Mouse (Mus musculus) left cerebral cortex, postnatal 10 days (tissue): ENCODE results near the gene Nfe2l3. TPM values are rescaled to one million over a fixed set of nuclear protein-coding genes. Genes with fewer than 3 reads are reported as not detected.
A peak's percentile ranks its signal among the peaks of the same experiment; 100 is the strongest.
"Not testable (repeated sequence)": the region's sequence is repeated elsewhere in the genome, so short reads cannot be mapped to it uniquely, and the experiment has no call there.

Experiments
- DNase-seq, 2 experiments: peaks; one replicate each; pipeline ENCODE4 v3.0.0; 2021 to 2022; ENCODE audit warnings: low spot score in 2 of 2, mixed read lengths in 1 of 2; ENCODE audit errors: extremely low spot score in 1 of 2
- intact Hi-C: fragments of 180-260 bp; cut with DNase I; formaldehyde crosslinking; loops from one replicate; pipeline ENCODE4 v1.15.1; 2025
- total RNA-seq, 2 experiments: library from RNA; stranded (reverse); gene quantifications; 2 replicates each; pipeline ENCODE4 v1.2.3; 2021

Nfe2l3 gene
- 1 to 10 TPM; 4.4 to 6.9 TPM for total RNA-seq

DNA sequence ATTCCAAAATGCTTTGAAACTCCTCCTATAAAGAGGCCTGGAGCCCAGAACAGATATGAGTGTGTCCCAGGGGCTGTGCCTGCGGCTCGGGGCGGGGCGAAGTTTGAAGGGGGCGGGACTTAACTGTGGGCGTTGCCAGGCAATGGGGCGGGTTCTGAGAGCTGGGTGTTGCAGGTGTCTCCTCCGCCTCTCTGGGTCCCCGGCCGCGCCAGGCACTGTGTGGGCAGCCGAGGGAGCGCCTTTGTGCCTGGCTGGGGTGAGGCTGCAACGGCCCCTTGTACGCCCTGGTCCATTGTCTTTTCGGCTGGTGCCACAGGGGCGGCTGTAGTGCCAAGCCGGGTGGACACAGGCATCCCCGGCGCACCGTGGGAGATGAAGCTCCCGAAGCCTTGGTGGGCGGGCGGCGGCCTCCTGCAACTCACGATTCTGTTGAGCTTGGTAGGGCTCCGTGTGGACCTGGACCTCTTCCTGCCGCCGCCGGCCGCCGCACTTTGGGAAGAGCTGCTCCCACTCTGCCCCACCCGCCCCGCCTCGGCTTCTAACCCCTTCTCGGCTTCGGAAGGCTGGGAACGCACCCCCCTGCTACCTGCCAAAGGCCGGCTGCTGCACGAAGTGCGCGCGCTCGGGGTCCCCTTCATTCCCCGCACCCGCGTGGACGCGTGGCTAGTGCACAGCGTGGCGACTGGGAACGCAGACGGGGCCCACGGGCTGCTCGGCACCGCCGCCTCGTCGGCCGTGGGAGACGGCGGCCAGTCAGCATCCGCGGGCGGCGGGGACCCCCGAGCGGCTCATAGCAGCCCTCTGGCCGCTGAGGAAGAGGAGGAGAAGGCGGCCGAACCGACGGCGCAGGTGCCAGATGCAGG, at the start of gene Nfe2l3:
Gene Nfe2l3 (plus strand): TSS at position 136 of the 863 bp plus-strand sequence.
- intact Hi-C loops: no loop called here
- peak in 1 of 2 experiments; percentile 51 for DNase-seq

- DNase-seq: peak; percentile 86 to 91
- intact Hi-C loops: loop anchor here (5.0 kb wide), 2 partner anchors 83 to 473 kb away; partner anchors contain the start of gene Hnrnpa2b1
Measured at GRCm38 (mm10) chr6:51383769-51384755, 48.4 kb upstream of the Nfe2l3 start.

DNA sequence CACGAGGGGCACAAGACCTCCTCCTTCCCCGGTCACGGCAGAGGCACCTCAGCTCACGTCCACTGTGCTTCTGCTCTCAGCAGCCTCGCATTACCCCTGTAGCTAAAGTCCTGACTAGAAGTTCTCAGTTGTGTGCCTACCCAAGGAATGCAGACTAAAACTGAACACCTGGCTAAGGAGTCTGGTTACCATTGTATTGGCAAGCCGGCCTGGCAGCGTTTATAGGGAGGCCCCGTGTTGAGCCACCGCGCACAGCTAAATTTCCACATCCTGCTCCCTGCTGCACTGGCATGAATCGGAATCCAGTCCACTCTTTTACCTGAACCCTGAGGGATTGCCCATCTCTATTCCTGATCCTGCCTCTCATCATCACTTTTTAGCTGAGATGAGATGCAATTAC, 42.0 kb upstream of the Nfe2l3 start:
- DNase-seq: no peak
- intact Hi-C loops: no loop called here

- intact Hi-C loops: no loop called here
- DNase-seq: no peak
Measured at GRCm38 (mm10) chr6:51391816-51392490, 40.5 kb upstream of the Nfe2l3 start.

DNA sequence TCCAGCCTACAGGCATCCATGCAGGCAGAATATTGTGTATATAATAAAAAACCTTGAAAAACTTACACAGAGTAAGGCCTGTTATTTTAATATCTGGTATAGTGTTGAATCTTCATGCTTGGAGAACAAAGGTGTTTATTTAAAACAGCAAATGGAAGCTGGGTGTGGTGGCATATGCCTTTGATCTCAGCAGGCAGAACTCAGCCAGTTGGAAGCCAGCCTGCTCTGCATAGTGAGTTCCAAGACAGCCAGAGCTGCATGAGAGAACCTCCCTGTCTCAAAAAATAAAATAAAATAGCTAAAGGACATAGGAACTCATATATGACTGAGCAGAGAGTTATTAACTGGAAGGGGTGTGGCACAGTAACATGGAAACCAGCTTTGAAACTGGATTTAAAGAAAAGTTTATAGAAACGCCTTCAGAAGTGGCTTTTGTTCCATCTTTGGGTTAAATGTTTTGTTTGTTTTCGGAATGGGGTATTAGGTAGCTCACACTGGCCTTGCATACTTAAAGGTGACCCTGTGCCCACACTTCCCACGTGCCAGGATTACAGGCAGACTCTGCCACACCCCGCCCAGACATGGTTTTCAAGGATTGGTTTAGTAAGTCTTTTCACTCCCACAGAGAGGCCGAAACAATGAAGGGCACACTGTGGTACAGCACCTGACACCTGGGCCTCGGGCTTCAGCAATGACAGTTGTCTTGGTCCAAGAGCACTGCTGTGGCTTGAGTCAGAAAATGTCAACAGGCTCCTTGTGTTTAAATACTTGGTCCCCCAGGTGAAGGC, 38.9 kb upstream of the Nfe2l3 start:
- intact Hi-C loops: no loop called here
- peak in 1 of 2 experiments; percentile 65 for DNase-seq

GRCm38 (mm10) chr6:51394367-51394766, 38.1 kb upstream of the Nfe2l3 start:
- DNase-seq, intact Hi-C loops: not testable (repeated sequence)

GRCm38 (mm10) chr6:51394963-51395362, 37.5 kb upstream of the Nfe2l3 start:
- intact Hi-C loops, DNase-seq: not testable (repeated sequence)

DNA sequence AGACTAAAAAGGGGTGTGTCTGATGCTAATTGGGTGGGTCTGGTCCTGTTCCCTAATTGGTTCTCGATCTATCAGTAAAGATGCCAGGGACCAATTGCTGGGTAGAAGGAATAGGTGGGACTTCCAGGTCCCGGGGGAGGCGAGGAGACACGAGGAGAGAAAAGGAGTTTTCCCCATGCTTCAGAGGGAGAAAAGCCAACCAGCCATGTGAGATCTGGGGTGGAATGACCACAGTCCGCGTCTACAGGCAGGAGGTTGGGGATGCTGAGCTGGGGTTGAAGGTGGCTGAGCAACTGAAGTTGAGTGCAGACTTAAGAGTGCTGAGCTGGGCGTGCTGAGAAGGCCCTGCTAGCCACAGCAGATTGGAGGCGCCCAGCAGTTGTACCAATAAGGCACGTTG, 37.0 kb upstream of the Nfe2l3 start:
- DNase-seq: no peak
- intact Hi-C loops: no loop called here

DNA sequence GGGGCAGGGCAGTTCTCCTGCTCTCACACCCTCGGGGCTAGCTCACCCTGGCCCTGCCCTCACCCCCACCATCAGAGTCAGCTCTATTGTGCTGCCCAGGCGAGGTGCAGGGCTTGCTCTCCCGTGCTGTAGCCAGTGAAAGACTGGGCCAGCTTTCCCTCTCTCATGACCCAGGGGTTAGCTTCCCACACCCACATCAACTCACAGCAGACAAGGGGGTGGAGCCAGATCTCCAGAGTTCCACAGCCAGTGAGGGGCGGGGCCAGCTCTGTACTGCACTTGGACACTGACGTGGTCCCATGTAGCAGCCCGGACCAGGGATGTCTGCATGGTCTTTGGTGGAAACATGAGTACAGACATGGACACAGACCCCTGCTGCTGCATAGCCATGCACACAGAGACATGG, 33.4 kb upstream of the Nfe2l3 start:
- DNase-seq: peak in 1 of 2 experiments; percentile 71
- intact Hi-C loops: no loop called here

DNA sequence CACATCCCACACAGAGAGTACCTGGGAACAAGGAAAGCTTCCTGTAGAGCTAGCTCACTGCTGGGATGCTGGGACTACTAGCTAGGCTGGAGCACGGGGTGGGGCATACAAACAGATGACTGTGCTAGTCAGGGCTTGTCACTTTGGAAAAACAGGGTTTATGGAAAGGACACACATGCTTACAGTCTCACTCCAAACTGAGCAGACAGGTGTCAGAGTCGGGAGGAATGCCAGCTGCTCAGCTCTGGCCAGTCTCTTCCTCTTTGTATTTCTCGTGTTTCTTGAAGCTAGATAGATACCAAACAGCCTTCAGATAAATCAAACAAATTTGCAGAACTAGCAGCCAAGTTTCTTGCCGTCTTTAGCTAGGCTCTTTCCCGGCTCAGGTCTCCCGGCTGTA, 31.2 kb upstream of the Nfe2l3 start:
- intact Hi-C loops: no loop called here

GRCm38 (mm10) chr6:51403598-51403997, 28.9 kb upstream of the Nfe2l3 start:
- intact Hi-C loops: no loop called here
- no peak for DNase-seq

More for the DNA sequence above, 31.2 kb upstream of the Nfe2l3 start:
- no peak for DNase-seq

GRCm38 (mm10) chr6:51404502-51404901, 28.0 kb upstream of the Nfe2l3 start:
- intact Hi-C loops: no loop called here
- no peak for DNase-seq

DNA sequence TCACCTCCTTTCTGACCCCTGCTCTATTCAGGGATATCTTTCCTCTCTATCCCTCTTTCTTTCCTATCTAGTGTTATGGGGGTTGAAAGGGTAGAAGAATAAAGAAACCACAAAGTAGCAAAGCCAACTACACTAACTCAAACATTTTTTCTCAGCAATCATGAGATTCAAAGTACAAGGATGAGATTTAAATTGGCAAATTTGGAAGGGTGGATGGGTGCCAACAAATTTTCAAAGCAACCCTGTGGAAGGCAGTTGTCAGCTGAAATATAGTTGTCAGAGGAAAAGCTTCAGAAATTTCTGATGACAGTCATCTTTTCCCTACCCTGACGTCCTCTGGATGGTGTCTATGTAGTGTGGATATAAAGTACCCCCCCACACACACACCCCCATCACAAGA, 16.0 kb upstream of the Nfe2l3 start:
- intact Hi-C loops: no loop called here
- peak in 1 of 2 experiments; percentile 33 for DNase-seq

DNA sequence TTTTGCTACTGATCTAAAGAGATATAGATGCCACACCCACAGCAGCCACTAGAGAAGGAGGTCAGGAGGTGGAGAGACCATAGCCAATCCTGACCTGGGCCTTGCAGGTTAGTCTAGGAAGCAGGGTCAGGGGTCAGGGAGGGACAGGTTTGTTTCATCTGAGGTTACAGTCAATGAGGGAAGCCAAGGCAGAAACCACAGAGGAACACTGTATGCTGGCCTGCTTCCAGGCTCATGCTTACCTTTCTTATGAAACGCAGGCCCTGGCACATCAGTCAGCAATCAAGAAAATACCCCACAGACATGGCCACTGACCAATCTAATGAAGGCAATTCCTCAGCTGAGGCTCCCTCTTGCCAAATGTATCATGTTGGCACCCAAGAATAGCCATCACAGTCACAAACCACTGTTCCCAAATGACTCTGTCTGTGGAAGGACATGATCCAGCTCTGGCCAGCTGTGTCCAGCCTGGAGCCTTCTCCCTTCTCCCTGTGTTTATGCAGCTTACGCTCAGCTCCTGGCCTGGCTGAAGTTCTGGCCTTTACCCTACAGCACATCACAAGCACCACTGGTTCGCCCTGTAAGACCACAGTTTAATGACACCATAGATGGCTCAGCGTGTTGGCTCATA, 15.0 kb upstream of the Nfe2l3 start:
- intact Hi-C loops: no loop called here
- no peak for DNase-seq

GRCm38 (mm10) chr6:51423466-51424122, 8.9 kb upstream of the Nfe2l3 start:
- DNase-seq: no peak
- intact Hi-C loops: no loop called here

GRCm38 (mm10) chr6:51424537-51424936, 7.9 kb upstream of the Nfe2l3 start:
- intact Hi-C loops: no loop called here

GRCm38 (mm10) chr6:51434270-51434669, 1.8 kb downstream of the Nfe2l3 start:
- intact Hi-C loops: no loop called here
- DNase-seq: no peak

More at GRCm38 (mm10) chr6:51424537-51424936, 7.9 kb upstream of the Nfe2l3 start:
- no peak for DNase-seq
